Mouse (Mus musculus) brain, embryonic 18.5 days (tissue): ENCODE results near the gene 9130019O22Rik.
"Not testable (repeated sequence)": the region's sequence is repeated elsewhere in the genome, so short reads cannot be mapped to it uniquely, and the experiment has no call there.

Experiments
- DNase-seq: peaks from one replicate; pipeline ENCODE4 v3.0.0-alpha.2; 2012; ENCODE audit warnings: low read depth, low spot score

9130019O22Rik gene

DNA sequence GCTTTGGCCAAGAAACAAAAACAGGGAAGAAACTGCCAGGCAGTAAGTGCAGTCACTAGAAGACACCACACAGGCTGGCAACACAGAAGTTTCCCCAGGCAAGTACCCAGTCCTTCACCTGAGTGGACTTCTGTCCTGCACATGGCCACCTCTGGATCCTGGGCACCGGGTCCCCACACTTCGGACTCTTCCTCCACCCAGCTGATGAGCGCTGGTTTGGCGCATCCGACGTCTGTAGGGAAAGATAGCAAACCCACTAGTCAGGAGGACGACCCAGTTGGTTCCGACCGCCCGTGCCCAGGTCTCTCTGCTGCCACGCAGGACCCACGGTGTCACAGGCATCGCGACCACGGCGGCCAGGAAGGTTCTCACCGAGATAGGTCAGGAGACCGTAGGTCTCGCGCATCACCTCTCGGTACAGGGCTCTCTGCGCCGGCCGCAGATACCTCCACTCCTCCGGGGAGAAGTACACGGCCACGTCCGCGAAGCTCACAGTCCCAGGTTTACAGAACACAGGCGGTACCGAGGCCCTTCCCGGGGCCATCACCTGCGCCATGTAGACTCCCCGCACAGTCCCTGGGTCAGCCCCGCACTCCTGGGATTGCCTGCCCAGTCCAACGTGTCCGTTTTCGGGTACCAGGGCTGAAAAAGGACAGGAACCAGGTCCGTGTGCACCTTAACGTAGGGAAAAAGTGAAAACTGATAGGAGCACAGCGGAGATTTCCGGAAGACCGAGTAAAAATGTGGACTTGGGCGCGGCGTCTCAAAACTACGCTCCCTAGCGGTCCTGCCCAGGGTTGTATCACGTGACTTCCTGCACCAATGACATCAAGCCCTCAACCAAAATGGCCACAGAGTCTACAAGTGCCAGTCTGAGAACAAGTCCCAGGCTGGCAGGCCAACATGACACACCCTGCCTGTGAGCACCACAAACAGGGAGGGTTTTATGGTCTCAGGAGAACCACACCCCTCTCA is 11.4 kb downstream of the 9130019O22Rik start, which contains the start of gene Zfp747:
Gene Zfp747 (minus strand): TSS at position 780 of the 975 bp plus-strand sequence.
- DNase-seq, result peak; percentile 78

DNA sequence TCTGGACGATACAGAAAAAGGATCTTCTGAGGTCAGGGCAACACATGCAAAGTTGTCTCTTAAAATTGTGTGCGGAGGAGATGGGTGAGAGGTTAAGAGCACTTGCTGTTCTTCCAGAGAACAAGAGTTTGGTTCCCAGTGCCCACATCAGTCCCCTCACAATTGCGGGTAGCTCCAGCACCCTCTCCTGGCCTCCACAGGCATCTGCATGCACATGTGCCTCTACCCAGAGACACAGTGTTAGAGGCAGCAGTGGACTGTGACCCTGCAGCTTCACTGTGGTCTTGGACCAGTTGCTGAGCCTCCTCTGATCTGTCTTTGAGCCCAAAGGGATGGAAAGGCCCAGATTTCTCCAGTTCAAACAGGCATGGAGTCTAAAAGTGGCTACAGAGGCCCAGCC is 15.1 kb downstream of the 9130019O22Rik start:
- DNase-seq, result not testable (repeated sequence)

DNA sequence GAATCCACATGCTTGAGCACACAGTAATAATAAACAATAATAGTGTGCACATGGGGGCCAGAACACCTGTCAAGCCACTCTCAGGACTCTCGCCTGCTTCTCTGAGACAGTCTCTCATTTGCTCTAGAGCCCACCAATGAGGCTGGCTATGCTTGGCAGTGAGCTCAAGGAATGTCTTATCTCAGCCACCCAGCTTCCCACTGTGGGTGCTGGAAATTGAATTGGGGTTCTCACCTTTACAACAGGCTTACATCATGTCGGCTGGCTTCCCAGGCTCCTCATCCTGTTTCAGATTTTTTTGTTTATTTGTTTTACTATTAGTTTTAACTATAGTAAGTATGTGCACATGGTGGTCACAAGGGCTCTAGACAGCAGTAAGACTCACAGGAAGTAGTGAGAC is 15.8 kb downstream of the 9130019O22Rik start:
- no peak for DNase-seq

DNA sequence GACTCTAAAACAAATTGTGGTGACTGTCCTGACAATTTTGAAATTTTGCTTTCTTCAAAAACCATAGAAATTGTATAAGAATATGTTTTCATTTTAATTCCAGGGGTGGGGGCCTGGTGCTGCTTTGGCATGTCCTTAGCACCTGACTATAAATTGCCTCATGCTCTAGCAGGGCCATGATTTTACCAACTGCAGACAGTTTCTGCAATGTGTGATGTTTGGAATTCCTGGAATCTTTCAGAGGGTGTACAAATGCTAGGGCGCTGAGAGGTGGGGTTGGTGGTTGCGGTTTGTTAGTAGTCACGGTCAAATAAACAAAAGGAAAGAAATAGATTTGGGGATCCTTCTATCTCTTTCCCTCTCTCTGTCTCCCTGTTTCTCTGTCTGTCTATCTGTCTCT is 20.7 kb downstream of the 9130019O22Rik start:
- DNase-seq, result no peak

DNA sequence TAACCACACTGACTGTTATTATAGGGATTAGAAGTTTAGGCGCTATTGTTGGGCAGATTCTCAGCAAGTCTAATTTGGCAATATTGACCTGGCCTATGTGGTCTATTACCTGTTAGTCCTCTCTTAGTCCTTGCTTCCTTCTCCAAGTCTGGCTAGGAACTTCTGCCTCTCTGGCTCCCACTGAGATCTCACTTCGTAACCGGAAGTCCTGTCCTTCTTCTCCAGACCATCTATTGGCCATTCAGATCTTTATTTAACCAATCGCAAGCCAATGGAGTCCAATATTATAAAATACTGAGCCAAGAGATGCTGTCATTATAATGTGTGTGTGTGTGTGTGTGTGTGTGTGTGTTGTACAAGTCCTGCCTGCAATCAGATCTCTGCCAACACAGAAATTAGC is 22.8 kb downstream of the 9130019O22Rik start:
- DNase-seq, result no peak

DNA sequence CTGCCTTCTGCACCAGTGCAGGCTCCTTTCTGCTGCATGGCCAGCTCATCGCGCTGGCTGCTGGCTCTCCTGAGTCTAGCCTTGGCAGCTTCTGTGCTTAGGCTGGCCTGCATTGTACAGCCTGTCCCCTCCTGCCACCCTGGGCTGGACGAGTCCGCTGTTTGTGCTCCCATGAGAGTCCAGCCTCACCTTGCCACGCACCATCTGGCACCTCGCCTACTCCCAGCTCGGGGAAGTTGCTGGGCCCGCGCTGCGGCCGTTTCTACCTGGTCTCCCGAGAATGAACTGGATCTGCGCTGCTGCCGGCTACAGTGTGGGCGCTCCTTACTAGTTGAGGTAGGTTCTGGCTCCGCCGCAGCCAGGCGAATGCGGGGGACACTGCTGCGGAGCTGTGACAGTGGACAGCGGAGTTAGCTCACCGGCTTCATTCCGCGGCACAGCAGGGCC is 23.5 kb downstream of the 9130019O22Rik start:
- DNase-seq, result no peak

DNA sequence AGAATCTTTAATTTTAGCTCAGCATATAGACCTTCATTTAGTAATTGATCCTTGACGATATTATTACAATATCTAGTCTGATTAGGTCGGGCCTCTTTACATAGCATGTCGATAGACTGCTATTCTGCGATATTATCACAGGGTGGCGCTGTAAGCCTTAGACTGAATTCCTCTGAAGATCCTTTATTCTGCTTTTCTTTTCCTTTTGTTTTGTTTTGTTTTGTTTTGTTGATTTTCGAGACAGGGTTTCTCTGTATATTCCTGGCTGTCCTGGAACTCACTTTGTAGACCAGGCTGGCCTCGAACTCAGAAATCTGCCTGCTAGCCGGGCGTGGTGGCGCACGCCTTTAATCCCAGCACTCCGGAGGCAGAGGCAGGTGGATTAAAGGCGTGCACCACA is 24.5 kb downstream of the 9130019O22Rik start:
- not testable (repeated sequence) for DNase-seq

DNA sequence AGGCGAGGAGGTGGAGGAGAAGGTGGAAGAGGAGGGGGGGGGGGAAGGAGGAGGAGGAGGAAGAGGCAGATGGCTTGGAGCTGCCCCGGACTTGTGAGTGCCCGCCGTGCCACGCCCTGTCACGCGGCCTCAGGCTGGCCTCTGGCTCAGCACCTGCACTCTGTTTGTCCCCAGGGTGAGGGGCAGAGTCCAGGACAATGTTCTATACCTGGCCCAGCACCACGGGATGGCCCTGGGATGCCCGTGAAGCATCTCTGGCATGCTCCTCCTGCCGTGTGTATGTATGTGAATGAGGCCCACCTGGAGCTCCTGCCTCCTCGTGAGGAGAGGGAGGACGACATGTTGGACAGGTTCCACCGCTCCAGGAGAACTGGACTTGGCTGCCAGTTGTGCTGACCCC is 25.5 kb downstream of the 9130019O22Rik start:
- no peak for DNase-seq

DNA sequence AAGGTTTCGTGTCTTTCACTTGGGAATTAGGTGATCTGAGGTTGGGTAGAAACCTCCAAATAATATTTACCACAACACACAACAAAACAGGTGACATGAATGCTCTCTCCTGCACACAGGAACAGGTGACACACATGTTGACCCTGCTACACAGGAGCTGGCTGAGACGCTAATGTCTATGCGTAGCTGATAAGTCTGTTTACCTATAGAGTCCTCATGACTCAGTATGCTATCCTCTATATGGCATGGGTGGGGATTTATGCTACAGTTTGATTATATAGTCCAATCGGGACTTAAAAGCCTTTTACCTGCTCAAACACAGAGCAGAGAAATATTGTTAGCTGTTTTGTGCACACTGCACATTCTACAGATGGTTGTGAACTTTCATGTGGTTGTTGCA is 26.7 kb downstream of the 9130019O22Rik start:
- DNase-seq, result no peak

DNA sequence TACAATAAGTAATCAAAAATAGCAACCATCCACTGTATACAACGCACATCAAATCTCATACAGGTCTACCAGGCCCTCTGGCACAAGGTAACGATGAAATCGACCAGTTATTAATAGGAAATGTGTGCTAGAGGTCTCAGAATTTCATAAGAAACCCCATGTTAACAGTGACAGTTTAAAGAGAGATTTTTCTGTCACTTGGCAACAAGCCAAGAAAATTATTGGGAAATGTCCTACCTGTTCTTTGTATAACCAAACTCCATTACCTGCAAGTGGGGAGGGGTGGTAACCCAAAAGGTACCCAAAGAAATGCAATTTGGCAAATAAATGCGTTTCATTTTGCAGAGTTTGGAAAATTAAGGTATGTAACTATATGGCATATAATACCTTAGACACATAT is 28.5 kb downstream of the 9130019O22Rik start:
- DNase-seq, result no peak

DNA sequence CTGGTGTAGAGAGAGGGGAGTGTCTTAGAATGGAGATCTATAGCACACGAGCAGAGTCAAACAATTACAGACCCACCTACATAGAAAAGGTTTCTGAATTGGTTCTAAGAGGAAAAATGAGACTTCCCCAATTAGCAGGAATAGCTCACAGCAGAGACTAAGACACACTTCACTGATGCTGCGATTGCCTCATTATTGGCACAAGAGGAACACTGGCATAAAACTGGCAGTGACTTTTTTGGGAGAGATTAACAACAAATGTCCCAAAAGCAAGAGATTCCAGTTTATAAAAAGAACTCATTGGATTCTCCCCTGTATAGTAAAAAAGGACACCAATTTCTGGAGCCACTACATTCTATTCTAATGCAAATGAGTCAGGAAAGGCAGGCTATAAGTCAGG is 29.1 kb downstream of the 9130019O22Rik start:
- DNase-seq, result no peak

DNA sequence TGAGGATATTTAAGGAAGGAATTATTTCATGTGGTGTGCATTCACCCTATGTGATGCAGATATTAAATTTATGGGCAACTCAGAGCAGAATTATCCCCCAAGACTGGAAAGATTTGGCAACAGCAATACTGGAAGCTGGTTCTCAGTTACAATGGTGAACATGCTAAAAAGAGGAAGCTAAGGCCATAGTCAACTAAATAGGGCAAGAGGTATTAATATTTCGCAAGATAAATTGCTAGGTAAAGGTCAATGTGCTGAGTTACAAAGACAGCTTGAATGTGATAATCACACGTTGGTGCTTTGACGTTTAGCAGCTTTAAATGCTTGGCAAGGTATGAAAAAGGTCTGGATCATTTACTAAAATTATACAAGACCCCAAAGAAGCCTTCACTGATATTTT is 31.2 kb downstream of the 9130019O22Rik start:
- no peak for DNase-seq

DNA sequence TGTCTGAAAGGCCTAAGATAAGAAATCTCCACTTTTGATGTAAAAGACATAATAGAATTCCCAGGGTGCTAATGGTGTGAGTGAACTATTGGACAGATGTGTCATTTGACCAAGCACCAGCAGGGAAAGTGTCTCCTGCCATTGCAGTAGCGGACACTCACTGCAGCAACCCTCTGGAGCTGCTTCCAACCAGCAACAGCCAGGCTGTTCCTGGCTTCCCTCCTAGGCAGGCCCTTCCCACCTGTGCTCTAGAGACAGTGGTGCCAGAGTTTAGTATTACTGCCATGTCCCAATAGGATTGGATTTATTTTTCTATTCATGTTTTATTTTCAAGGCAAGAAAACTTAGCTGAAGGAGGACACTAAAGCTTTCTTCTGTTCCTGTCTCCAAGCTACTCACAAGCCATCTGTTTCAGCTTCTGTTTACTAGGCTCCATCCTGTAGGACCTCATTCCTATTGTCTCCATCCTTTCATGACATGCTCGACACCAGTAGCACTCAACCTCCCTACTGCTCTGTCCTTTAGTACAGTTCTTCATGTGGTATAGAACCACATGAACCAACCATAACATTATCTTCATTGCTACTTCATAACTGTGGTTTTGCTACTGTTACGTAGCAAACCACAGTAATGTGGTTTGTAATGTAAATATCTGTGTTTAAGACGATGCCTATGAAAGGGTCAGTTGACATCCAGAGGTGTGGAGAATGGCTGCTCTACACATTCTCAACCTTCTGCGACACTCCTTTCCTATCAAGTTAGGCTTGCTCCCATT is 35.5 kb downstream of the 9130019O22Rik start:
- DNase-seq, result no peak

DNA sequence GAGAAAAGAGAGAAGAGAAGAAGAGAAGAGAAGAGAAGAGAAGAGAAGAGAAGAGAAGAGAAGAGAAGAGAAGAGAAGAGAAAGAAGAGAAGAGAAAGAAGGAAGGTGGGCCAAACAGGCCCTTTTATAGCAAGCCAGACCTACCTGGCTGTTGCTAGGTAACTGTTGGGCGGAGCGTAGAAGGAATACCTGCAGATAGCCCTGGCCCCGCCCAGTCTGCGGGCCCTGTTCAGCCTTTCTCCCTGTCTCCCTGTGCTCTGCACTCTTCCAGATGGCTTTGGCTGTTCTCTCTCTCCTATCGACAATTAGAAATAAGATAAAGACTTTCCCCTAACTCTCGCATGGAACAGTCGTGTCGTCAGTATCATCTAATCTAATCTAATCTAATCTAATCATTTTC is 40.3 kb downstream of the 9130019O22Rik start:
- no peak for DNase-seq

DNA sequence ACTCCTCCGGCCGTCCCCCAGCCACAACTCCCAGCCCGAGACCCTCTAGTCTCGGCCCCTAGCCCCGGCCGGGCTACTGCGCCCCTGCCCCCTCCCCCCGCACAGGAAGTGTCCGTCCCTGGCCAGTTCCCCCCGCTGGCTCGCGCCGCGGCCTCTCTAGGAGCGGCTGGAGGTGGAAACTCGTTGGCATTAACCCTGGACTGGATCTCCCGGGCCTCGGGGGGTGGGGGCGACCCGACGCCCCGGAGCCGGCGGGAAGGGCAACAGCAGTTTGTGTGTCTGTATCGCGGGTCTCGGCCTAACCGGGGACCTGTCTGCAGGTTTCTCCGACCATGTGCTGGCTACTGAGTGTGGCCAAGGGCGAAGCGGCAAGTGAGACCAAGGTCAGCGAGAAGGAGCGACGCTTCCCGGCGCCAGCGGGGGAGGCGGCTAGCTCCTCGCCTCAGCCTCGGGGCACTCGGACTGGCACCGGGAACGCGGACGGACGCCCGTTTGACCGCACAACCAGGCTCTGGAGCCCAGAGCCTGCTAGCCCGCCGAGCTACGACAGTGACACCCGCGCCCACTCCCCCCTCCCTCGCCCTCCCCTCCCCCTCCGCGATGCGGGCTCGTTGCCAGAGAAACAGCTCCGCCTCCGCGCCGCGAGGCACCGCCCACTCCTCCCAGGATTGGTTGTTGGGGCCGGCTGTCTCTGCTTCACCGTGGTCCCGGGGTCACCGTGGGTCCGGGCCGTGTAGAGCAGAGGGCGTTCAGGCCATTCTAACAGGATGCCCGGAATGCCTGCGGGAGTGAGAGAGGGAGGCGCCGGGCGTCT is 41.2 kb downstream of the 9130019O22Rik start, which contains the start of gene Zfp768:
Gene Zfp768 (minus strand): TSS at position 78 of the 814 bp plus-strand sequence.
- DNase-seq, result peak; percentile 70

DNA sequence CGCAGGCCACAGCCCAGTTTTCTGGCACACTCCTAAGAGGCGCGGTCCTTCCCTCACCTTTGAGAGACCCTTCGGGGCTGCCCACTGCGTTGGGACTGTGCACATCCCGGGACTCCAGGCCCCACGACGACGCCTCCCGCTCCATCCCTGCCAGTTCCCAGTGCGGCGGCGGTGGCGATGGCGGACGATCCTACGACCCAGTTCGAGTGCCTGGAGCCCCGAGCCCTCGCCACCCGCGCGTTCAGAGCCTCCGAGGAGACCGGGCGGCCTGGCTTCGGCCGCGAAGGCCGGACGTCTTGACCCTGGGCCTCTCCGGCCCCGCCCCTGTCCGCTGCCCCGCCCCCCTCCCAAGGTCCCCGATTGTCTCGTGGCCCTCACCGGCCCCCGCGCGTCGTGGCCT is 41.9 kb downstream of the 9130019O22Rik start:
- no peak for DNase-seq

DNA sequence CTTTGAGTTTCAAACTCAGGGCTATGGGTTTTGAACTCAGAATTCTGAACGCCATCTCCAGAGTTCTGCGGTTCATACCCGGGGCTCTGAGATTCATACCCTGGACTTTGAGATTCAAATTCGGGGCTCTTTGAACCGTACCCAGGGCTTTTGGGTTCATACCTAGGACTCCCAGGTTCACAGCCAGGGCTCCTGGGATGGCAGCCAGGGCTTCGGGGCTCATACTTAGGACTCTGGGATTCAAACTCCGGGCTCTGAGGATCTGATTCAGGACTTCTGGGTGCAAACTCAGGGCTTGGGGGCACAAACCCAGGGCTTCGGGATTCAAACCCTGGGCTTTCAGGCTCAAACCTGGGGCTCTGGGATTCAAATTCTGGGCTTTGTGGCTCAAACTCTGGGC is 42.6 kb downstream of the 9130019O22Rik start:
- no peak for DNase-seq

DNA sequence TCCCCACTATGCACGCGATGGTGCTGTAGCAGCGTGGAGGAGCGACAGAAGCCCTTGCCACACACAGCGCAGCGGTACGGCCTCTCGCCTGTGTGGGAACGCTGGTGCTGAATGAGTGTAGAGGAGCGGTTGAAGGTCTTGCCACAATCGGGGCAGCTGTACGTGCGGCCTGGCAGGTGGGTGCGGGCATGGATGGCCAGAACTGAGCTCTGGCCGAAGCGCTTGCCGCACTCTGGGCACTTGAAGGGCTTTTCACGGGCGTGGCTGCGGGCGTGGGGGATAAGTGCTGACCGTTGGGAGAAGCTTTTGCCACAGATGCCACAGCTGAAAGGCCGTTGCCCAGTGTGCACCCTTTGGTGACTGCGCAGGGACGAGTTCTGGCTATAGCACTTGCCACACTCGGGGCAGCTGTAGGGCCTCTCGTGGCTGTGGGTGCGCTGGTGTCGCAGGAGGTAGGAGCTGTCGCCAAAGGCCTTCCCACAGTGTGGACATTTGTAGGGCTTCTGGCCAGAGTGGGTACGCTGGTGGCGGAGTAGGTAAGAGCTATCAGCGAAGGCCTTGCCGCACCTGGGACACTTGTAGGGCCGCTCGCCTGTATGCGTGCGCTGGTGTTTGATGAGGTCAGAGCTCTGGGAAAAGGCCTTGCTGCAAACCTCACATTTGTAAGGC is 43.5 kb downstream of the 9130019O22Rik start:
- DNase-seq, result no peak

DNA sequence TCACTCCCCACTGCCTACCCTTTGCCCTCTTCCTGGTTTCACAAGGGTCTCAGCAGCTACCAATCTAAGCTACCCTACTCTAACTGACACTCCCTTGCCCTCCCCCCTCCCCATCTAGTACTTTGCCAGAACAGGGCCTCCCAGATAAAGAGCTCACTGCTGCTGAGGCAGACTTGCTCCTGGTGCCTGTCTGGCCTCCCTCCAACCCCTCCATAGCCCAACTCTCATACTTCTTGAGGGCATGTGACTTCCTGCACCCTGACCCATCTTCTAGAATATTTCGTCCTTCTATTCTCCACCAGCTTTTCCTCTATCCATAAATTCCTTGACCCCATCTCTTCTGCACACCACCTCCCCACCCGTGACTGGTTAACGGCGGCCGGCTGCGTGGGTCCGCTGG is 44.1 kb downstream of the 9130019O22Rik start:
- no peak for DNase-seq

DNA sequence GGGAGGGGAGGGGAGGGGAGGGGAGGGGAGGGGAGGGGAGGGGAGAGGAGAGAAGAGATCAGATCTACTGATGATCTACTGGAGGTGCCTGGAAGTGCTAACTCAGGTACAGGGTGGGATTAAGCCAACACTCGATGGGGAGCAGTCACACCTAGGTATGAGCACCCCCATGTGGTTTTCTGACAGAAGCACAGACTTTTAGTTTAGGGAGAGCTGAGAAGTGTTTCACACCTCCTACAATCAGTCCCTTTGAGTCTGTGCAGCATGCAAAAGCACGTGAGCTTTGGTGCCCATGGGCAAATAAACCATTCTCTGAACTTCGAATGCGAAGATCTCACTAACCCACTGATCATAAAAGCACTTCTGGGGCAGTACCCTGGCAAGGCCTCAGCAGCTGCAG is 44.6 kb downstream of the 9130019O22Rik start:
- DNase-seq, result no peak

DNA sequence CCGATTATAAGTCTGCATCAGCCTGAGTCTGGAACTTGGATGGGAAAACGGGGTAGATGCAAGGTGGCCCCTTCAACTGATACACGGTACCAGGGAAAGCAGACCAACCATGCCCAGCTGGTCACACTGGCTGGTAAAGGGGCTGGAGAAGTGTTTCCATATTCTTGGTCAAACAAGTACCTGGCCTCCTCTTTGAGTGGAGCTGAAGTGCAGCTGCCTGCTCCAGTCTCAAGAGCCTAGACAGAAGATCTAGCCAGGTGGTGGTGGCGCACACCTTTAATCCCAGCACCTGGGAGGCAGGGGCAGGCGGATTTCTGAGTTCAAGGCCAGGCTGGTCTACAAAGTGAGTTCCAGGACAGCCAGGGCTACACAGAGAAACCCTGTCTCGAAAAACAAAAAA is 45.1 kb downstream of the 9130019O22Rik start:
- not testable (repeated sequence) for DNase-seq
